Mouse (Mus musculus) brain, embryonic 14.5 days (tissue): ENCODE measurements around the gene Ankrd11.

Experiments
- CTCF ChIP-seq: fragments of 200-500 bp; IDR thresholded peaks from 2 replicates; pipeline ENCODE4 v1.5.1; 2012; ENCODE audit warnings: inconsistent platforms, mild to moderate bottlenecking, moderate library complexity, borderline replicate concordance; ENCODE audit not compliant: insufficient read depth, insufficient read length; ENCODE audit errors: extremely low read depth
- POLR2A ChIP-seq: fragments of 200-500 bp; IDR thresholded peaks from 2 replicates; pipeline ENCODE4 v1.6.1; 2012; ENCODE audit warnings: mild to moderate bottlenecking, inconsistent platforms, borderline replicate concordance; ENCODE audit not compliant: poor library complexity, insufficient read depth, insufficient read length, severe bottlenecking; ENCODE audit errors: extremely low read depth

GRCm38 (mm10) chr8:122969964-122970620 is 72.0 kb downstream of the Ankrd11 start:
- TF ChIP-seq POLR2A (no peak), CTCF (no peak)
